Mouse (Mus musculus) cerebellum, adult (tissue): ENCODE measurements around the gene Siglech.
"Not testable (repeated sequence)": the region's sequence is repeated elsewhere in the genome, so short reads cannot be mapped to it uniquely, and the experiment has no call there.

Experiments used
- ATAC-seq: cut with Nextera tagmentation; 2 replicates; pipeline ENCODE4 v1.9.2; 2017; ENCODE audit warnings: mild to moderate bottlenecking, moderate library complexity, mixed read lengths; ENCODE audit not compliant: insufficient number of reproducible peaks, low FRiP score, low TSS enrichment

Siglech gene

GRCm38 (mm10) chr7:55767926-55768325 lies at the start of gene Siglech:
Siglech (plus strand) TSS chr7:55768178.
- ATAC-seq = no peak

GRCm38 (mm10) chr7:55722673-55723072 lies 45.3 kb upstream of the Siglech start:
- no peak for ATAC-seq

- peak; percentile 67; the same call in 1 of the 2 replicates for ATAC-seq
Observed at GRCm38 (mm10) chr7:55728903-55729302, 39.1 kb upstream of the Siglech start.

- no peak for ATAC-seq
Observed at GRCm38 (mm10) chr7:55734483-55734882, 33.5 kb upstream of the Siglech start.

GRCm38 (mm10) chr7:55737125-55737912 lies 30.7 kb upstream of the Siglech start:
- peak; percentile 59 for ATAC-seq

GRCm38 (mm10) chr7:55743614-55744267 lies 24.2 kb upstream of the Siglech start:
- ATAC-seq = peak; percentile 45; the same call in 1 of the 2 replicates

GRCm38 (mm10) chr7:55744566-55745220 lies 23.3 kb upstream of the Siglech start:
- ATAC-seq = peak; percentile 81

GRCm38 (mm10) chr7:55750841-55751240 lies 17.1 kb upstream of the Siglech start:
- ATAC-seq = no peak

GRCm38 (mm10) chr7:55759346-55759745 lies 8.6 kb upstream of the Siglech start:
- no peak for ATAC-seq

GRCm38 (mm10) chr7:55780011-55780410 lies 12.0 kb downstream of the Siglech start:
- ATAC-seq = no peak

- ATAC-seq = no peak
Observed at GRCm38 (mm10) chr7:55782493-55782892, 14.5 kb downstream of the Siglech start.

GRCm38 (mm10) chr7:55784580-55784979 lies 16.6 kb downstream of the Siglech start:
- ATAC-seq = no peak

GRCm38 (mm10) chr7:55790586-55790985 lies 22.6 kb downstream of the Siglech start:
- ATAC-seq = not testable (repeated sequence)

- no peak for ATAC-seq
Observed at GRCm38 (mm10) chr7:55792280-55792679, 24.3 kb downstream of the Siglech start.

GRCm38 (mm10) chr7:55793236-55793951 lies 25.4 kb downstream of the Siglech start:
- ATAC-seq = no peak

- peak; percentile 100 for ATAC-seq
Observed at GRCm38 (mm10) chr7:55793952-55794603, 26.1 kb downstream of the Siglech start, which contains the start of gene Tubgcp5. Tubgcp5 (plus strand) TSS chr7:55794154.

- no peak for ATAC-seq
Observed at GRCm38 (mm10) chr7:55799981-55800380, 32.0 kb downstream of the Siglech start.

- no peak for ATAC-seq
Observed at GRCm38 (mm10) chr7:55809967-55810366, 42.0 kb downstream of the Siglech start.

GRCm38 (mm10) chr7:55824468-55824867 lies 56.5 kb downstream of the Siglech start:
- ATAC-seq = no peak

- ATAC-seq = no peak
Observed at GRCm38 (mm10) chr7:55827551-55827950, 59.6 kb downstream of the Siglech start.
